23 mouse cellular contexts compared by ENCODE assay signal in the genomic region with DNA sequence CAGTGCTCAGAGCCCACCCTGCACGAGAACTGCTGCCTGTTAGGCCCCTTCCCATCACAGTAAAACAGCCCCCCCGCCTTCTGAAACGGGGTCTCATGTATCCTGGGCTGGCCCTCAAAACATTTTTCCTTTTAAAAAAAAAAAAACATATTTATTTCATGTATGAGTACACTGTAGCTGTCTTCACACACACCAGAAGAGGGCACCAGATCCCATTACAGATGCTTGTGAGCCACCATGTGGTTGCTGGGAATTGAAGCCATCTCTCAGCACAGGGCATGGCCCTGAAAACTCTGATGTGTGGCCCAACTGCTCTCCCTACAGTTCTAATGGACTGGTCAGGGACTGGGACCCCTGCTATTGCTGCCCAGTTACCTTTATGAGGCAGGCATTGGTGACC. TPM values are rescaled to one million over a fixed set of nuclear protein-coding genes. Genes with fewer than 3 reads are reported as not detected.
A peak's percentile ranks its signal among the peaks of the same experiment; 100 is the strongest.
DNase-seq lines count a peak whose midpoint lies in the region; ATAC-seq and TF ChIP-seq lines count a peak whose summit lies in the region.
"Had no signal": no experiment of that assay in that cellular context is flagged by ENCODE, and none has a peak within 500 bp of the region (broad histone marks: within the 10 kb centered on the region; RNA-seq: fewer than 3 reads in every experiment).

No protein-coding gene starts in this region.

- DNase-seq in forebrain, embryonic 10.5 days (ENCODE audit: extremely low spot score, low spot score) = no peak
- DNase-seq in layer of hippocampus, adult 2 months (ENCODE audit: low spot score in 2 of 2) = no peak
- no peak for DNase-seq in layer of hippocampus, postnatal 14 days (ENCODE audit: low spot score in 2 of 2)
- no peak for DNase-seq in midbrain, postnatal 0 days (ENCODE audit: low spot score)
- no peak for DNase-seq in midbrain, embryonic 10.5 days (ENCODE audit: low spot score)
- no peak for DNase-seq in lung, postnatal 36 days
- DNase-seq: adrenal gland, adult 2 months; adrenal gland, postnatal 25 days; cerebellum, adult 8-10 months; cerebellum, postnatal 14 days; gastrocnemius, postnatal 36 days; heart, adult 11 months; heart, postnatal 4 days had no signal

- H3K4me2 ChIP-seq in forebrain, embryonic 15.5 days (replicated peaks) = no peak overlapping the region
- no peak overlapping the region for H3K4me2 ChIP-seq in midbrain, postnatal 0 days (ENCODE audit: low read depth, low read length, poor library complexity, severe bottlenecking)
- H3K4me2 ChIP-seq: embryonic facial prominence, embryonic 12.5 days; forebrain, embryonic 12.5 days; heart, embryonic 13.5 days; hindbrain, embryonic 12.5 days had no signal

- H3K4me1 ChIP-seq in forebrain, embryonic 10.5 days = peaks cover 27% of the 10 kb centered on the region
- peaks cover 16% of the 10 kb centered on the region for H3K4me1 ChIP-seq in forebrain, embryonic 15.5 days
- H3K4me1 ChIP-seq in midbrain, postnatal 0 days (ENCODE audit: insufficient read depth, low read length) = peaks cover 6% of the 10 kb centered on the region; the same call in 1 of the 2 replicates
- H3K4me1 ChIP-seq in midbrain, embryonic 10.5 days = peaks cover 31% of the 10 kb centered on the region

- no peak for ATAC-seq in forebrain, embryonic 15.5 days (replicated peaks)
- no peak for ATAC-seq in midbrain, postnatal 0 days (ENCODE audit: low FRiP score)
- ATAC-seq: activated CD4-positive, CD25-positive, alpha-beta regulatory T cell, adult 4 months; hindbrain, embryonic 16.5 days; Patski had no signal

- peak overlapping the region; percentile 1; the same call in 1 of the 2 replicates for H3K4me3 ChIP-seq in forebrain, embryonic 10.5 days
- no peak overlapping the region for H3K4me3 ChIP-seq in forebrain, embryonic 15.5 days
- no peak overlapping the region for H3K4me3 ChIP-seq in layer of hippocampus, adult 2 months
- no peak overlapping the region for H3K4me3 ChIP-seq in midbrain, postnatal 0 days (ENCODE audit: low read depth, low read length)
- H3K4me3 ChIP-seq in midbrain, embryonic 10.5 days = no peak overlapping the region
- H3K4me3 ChIP-seq: embryonic facial prominence, embryonic 12.5 days; forebrain, embryonic 12.5 days; heart, embryonic 13.5 days; hindbrain, embryonic 12.5 days had no signal

- 87% methylated on average over 3 of the region's 3 CpGs for WGBS in forebrain, embryonic 10.5 days
- 93% methylated on average over 3 of the region's 3 CpGs for WGBS in forebrain, embryonic 15.5 days
- WGBS in midbrain, postnatal 0 days = 93% methylated on average over 3 of the region's 3 CpGs
- WGBS in midbrain, embryonic 10.5 days = 96% methylated on average over 3 of the region's 3 CpGs

- H3K27ac ChIP-seq in forebrain, embryonic 10.5 days = no peak overlapping the region
- no peak overlapping the region for H3K27ac ChIP-seq in forebrain, embryonic 15.5 days (replicated peaks)
- no peak overlapping the region for H3K27ac ChIP-seq in layer of hippocampus, adult 2 months
- H3K27ac ChIP-seq in midbrain, postnatal 0 days (ENCODE audit: low read depth, low read length) = no peak overlapping the region
- H3K27ac ChIP-seq in midbrain, embryonic 10.5 days (replicated peaks) = no peak overlapping the region
- H3K27ac ChIP-seq: embryonic facial prominence, embryonic 12.5 days; forebrain, embryonic 12.5 days; heart, embryonic 13.5 days; hindbrain, embryonic 12.5 days had no signal

- H3K9ac ChIP-seq in forebrain, embryonic 15.5 days (replicated peaks) = no peak overlapping the region
- no peak overlapping the region for H3K9ac ChIP-seq in midbrain, postnatal 0 days (replicated peaks; ENCODE audit: low read length, poor library complexity, severe bottlenecking)
- H3K9ac ChIP-seq: embryonic facial prominence, embryonic 12.5 days; forebrain, embryonic 12.5 days; heart, embryonic 13.5 days; hindbrain, embryonic 12.5 days had no signal

- peak; percentile 53 for TF ChIP-seq CTCF in layer of hippocampus, adult 2 months (conservative IDR thresholded peaks at IDR 0.05)
- peak; percentile 52 for TF ChIP-seq CTCF in midbrain, postnatal 0 days (IDR thresholded peaks at IDR 0.05)

- no peaks in the 10 kb centered on the region for H3K27me3 ChIP-seq in forebrain, embryonic 10.5 days (ENCODE audit: poor library complexity, severe bottlenecking)
- no peaks in the 10 kb centered on the region for H3K27me3 ChIP-seq in forebrain, embryonic 15.5 days
- no peaks in the 10 kb centered on the region for H3K27me3 ChIP-seq in midbrain, postnatal 0 days (ENCODE audit: insufficient read depth, low read length)
- no peaks in the 10 kb centered on the region for H3K27me3 ChIP-seq in midbrain, embryonic 10.5 days (ENCODE audit: low read depth, poor library complexity, severe bottlenecking)
- H3K27me3 ChIP-seq: embryonic facial prominence, embryonic 12.5 days; forebrain, embryonic 12.5 days; heart, embryonic 13.5 days; hindbrain, embryonic 12.5 days; Patski had no signal

- H3K9me3 ChIP-seq in forebrain, embryonic 10.5 days = no peaks in the 10 kb centered on the region
- H3K9me3 ChIP-seq in forebrain, embryonic 15.5 days = no peaks in the 10 kb centered on the region
- no peaks in the 10 kb centered on the region for H3K9me3 ChIP-seq in midbrain, postnatal 0 days (ENCODE audit: low read length)
- no peaks in the 10 kb centered on the region for H3K9me3 ChIP-seq in midbrain, embryonic 10.5 days (replicated peaks)
- H3K9me3 ChIP-seq: embryonic facial prominence, embryonic 12.5 days; forebrain, embryonic 12.5 days; heart, embryonic 13.5 days; hindbrain, embryonic 12.5 days had no signal

- peaks cover 81% of the 10 kb centered on the region for H3K36me3 ChIP-seq in forebrain, embryonic 10.5 days (replicated peaks)
- peaks cover 69% of the 10 kb centered on the region for H3K36me3 ChIP-seq in forebrain, embryonic 15.5 days
- H3K36me3 ChIP-seq in midbrain, postnatal 0 days (ENCODE audit: insufficient read depth, low read length) = peaks cover 59% of the 10 kb centered on the region
- peaks cover 80% of the 10 kb centered on the region for H3K36me3 ChIP-seq in midbrain, embryonic 10.5 days

RNA-seq across cellular contexts. Expression of gene Cpt1c, which starts 3.6 kb away (rescaled TPM):
- polyA plus RNA-seq in forebrain, embryonic 10.5 days (2016; fragmentation: Nextera tagmentation; extraction: Ambion mirVana) = 19.4 and 20.8 TPM in 2 replicates
- polyA plus RNA-seq in forebrain, embryonic 15.5 days (2015; fragmentation: Nextera tagmentation; extraction: Ambion mirVana) = 48.2 and 51.6 TPM in 2 replicates
- 100 to 1,000 TPM; 138 to 140 TPM for total RNA-seq in layer of hippocampus, adult 2 months (2021)
- 100 to 1,000 TPM; 115 to 116 TPM for total RNA-seq in layer of hippocampus, postnatal 14 days (2021)
- 88.1 and 90.1 TPM in 2 replicates for total RNA-seq in midbrain, postnatal 0 days (2014; rRNA removed)
- 54.0 and 56.9 TPM in 2 replicates for polyA plus RNA-seq in midbrain, postnatal 0 days (2015; fragmentation: Nextera tagmentation; extraction: Ambion mirVana)
- 22.3 and 26.8 TPM in 2 replicates for polyA plus RNA-seq in midbrain, embryonic 10.5 days (2016; fragmentation: Nextera tagmentation; extraction: Ambion mirVana)

RNA-seq across cellular contexts. Expression of gene Prmt1, which starts 8.1 kb away (rescaled TPM):
- polyA plus RNA-seq in forebrain, embryonic 10.5 days (2016; fragmentation: Nextera tagmentation; extraction: Ambion mirVana) = 909 and 984 TPM in 2 replicates
- polyA plus RNA-seq in forebrain, embryonic 15.5 days (2015; fragmentation: Nextera tagmentation; extraction: Ambion mirVana) = 703 and 728 TPM in 2 replicates
- 100 to 1,000 TPM; 165 to 171 TPM for total RNA-seq in layer of hippocampus, adult 2 months (2021)
- 100 to 1,000 TPM; 163 to 195 TPM for total RNA-seq in layer of hippocampus, postnatal 14 days (2021)
- 218 and 285 TPM in 2 replicates for total RNA-seq in midbrain, postnatal 0 days (2014; rRNA removed)
- 580 and 583 TPM in 2 replicates for polyA plus RNA-seq in midbrain, postnatal 0 days (2015; fragmentation: Nextera tagmentation; extraction: Ambion mirVana)
- 908 and 945 TPM in 2 replicates for polyA plus RNA-seq in midbrain, embryonic 10.5 days (2016; fragmentation: Nextera tagmentation; extraction: Ambion mirVana)

RNA-seq across cellular contexts. Expression of gene Irf3, which starts 19.1 kb away (rescaled TPM):
- polyA plus RNA-seq in forebrain, embryonic 10.5 days (2016; fragmentation: Nextera tagmentation; extraction: Ambion mirVana) = 70.5 and 76.0 TPM in 2 replicates
- 62.6 and 66.6 TPM in 2 replicates for polyA plus RNA-seq in forebrain, embryonic 15.5 days (2015; fragmentation: Nextera tagmentation; extraction: Ambion mirVana)
- 10 to 100 TPM; 38.4 to 42.7 TPM for total RNA-seq in layer of hippocampus, adult 2 months (2021)
- 10 to 100 TPM; 33.8 to 46.5 TPM for total RNA-seq in layer of hippocampus, postnatal 14 days (2021)
- 37.2 and 40.6 TPM in 2 replicates for total RNA-seq in midbrain, postnatal 0 days (2014; rRNA removed)
- polyA plus RNA-seq in midbrain, postnatal 0 days (2015; fragmentation: Nextera tagmentation; extraction: Ambion mirVana) = 25.6 and 25.9 TPM in 2 replicates
- 69.5 and 71.2 TPM in 2 replicates for polyA plus RNA-seq in midbrain, embryonic 10.5 days (2016; fragmentation: Nextera tagmentation; extraction: Ambion mirVana)

RNA-seq across cellular contexts. Expression of gene Bcl2l12, which starts 20.2 kb away (rescaled TPM):
- 80.7 and 83.9 TPM in 2 replicates for polyA plus RNA-seq in forebrain, embryonic 10.5 days (2016; fragmentation: Nextera tagmentation; extraction: Ambion mirVana)
- 19.2 and 21.8 TPM in 2 replicates for polyA plus RNA-seq in forebrain, embryonic 15.5 days (2015; fragmentation: Nextera tagmentation; extraction: Ambion mirVana)
- 1 to 10 TPM; 2.5 to 3.7 TPM for total RNA-seq in layer of hippocampus, adult 2 months (2021)
- 1 to 10 TPM; 2.0 to 3.9 TPM for total RNA-seq in layer of hippocampus, postnatal 14 days (2021)
- 7.8 and 11.4 TPM in 2 replicates for total RNA-seq in midbrain, postnatal 0 days (2014; rRNA removed)
- 5.9 and 8.4 TPM in 2 replicates for polyA plus RNA-seq in midbrain, postnatal 0 days (2015; fragmentation: Nextera tagmentation; extraction: Ambion mirVana)
- 77.4 and 78.4 TPM in 2 replicates for polyA plus RNA-seq in midbrain, embryonic 10.5 days (2016; fragmentation: Nextera tagmentation; extraction: Ambion mirVana)

RNA-seq across cellular contexts. Expression of gene Tsks, which starts 35.3 kb away (rescaled TPM):
- polyA plus RNA-seq in forebrain, embryonic 10.5 days (2016; fragmentation: Nextera tagmentation; extraction: Ambion mirVana) = 0.47 TPM in 1 of 2 replicates, not detected in the other
- polyA plus RNA-seq in forebrain, embryonic 15.5 days (2015; fragmentation: Nextera tagmentation; extraction: Ambion mirVana) = not detected in 2 replicates
- 1 to 10 TPM; 1.3 to 2.0 TPM for total RNA-seq in layer of hippocampus, adult 2 months (2021)
- under 1 TPM in 1 of 2 experiments, not detected in 1; 0.69 TPM for total RNA-seq in layer of hippocampus, postnatal 14 days (2021)
- total RNA-seq in midbrain, postnatal 0 days (2014; rRNA removed) = not detected in 2 replicates
- polyA plus RNA-seq in midbrain, postnatal 0 days (2015; fragmentation: Nextera tagmentation; extraction: Ambion mirVana) = 0.12 and 0.17 TPM in 2 replicates
- 0.11 and 0.14 TPM in 2 replicates for polyA plus RNA-seq in midbrain, embryonic 10.5 days (2016; fragmentation: Nextera tagmentation; extraction: Ambion mirVana)
- total RNA-seq: adrenal gland, adult 2 months; adrenal gland, postnatal 25 days; common myeloid progenitor, adult 5-6 weeks; gastrocnemius, adult 8-10 months; gastrocnemius, postnatal 36 days; heart, postnatal 4 days had no signal
- polyA plus RNA-seq: activated CD4-positive, CD25-positive, alpha-beta regulatory T cell, adult 4 months; hindbrain, embryonic 12.5 days; hindbrain, embryonic 16.5 days had no signal
